Mouse (Mus musculus) small intestine, adult 2 months (tissue): ENCODE results near the gene Atp5f1. TPM values are rescaled to one million over a fixed set of nuclear protein-coding genes. Genes with fewer than 3 reads are reported as not detected.

Experiments
- H3K27ac ChIP-seq: fragments of 200-500 bp; 2 replicates; pipeline ENCODE4 v1.5.1; 2012; ENCODE audit warnings: low read depth, low read length, control low read depth, inconsistent platforms; ENCODE audit not compliant: insufficient read depth
- H3K27me3 ChIP-seq: fragments of 200-500 bp; 2 replicates; pipeline ENCODE4 v1.6.1; 2012; ENCODE audit warnings: mild to moderate bottlenecking, moderate library complexity, low read length, inconsistent platforms; ENCODE audit not compliant: control insufficient read depth, insufficient read depth
- H3K36me3 ChIP-seq: fragments of 200-500 bp; 2 replicates; pipeline ENCODE4 v1.6.1; 2012; ENCODE audit warnings: mild to moderate bottlenecking, low read length, control low read depth, inconsistent platforms; ENCODE audit not compliant: control insufficient read depth, insufficient read depth
- H3K4me1 ChIP-seq: fragments of 200-500 bp; 2 replicates; pipeline ENCODE4 v1.6.1; 2012; ENCODE audit warnings: low read length, inconsistent platforms, mixed read lengths; ENCODE audit not compliant: control insufficient read depth, insufficient read depth, insufficient read length
- H3K4me3 ChIP-seq: fragments of 200-500 bp; 2 replicates; pipeline ENCODE4 v1.5.1; 2012; ENCODE audit warnings: low read depth, mild to moderate bottlenecking, control low read depth, inconsistent platforms, low read length, moderate library complexity
- CTCF ChIP-seq: fragments of 200-500 bp; IDR thresholded peaks from 2 replicates; pipeline ENCODE4 v1.5.1; 2012; ENCODE audit warnings: low read depth, mild to moderate bottlenecking, control low read depth, inconsistent platforms, low read length, moderate library complexity, mixed read lengths; ENCODE audit not compliant: insufficient replicate concordance, insufficient read length; ENCODE audit errors: extremely low read depth
- POLR2A ChIP-seq: fragments of 200-500 bp; IDR thresholded peaks from 2 replicates; pipeline ENCODE4 v1.6.1; 2012; ENCODE audit warnings: low read depth, mild to moderate bottlenecking, control low read depth, inconsistent platforms, low read length, moderate library complexity
- WGBS: fragments of 180-500 bp; shearing (Covaris S2); methylation state at CpG from one replicate; pipeline ENCODE4 v1.1.7; 2018; 5-methylcytosine and 5-hydroxymethylcytosine counted together
- polyA plus RNA-seq: library from polyadenylated mRNA; depleted of rRNA; stranded (reverse); fragments of >200 nt; gene quantifications from 2 replicates; pipeline ENCODE4 v1.2.3, GENCODE M21; 2012

Atp5f1 gene
- polyA plus RNA-seq, 1 experiment, result 125 TPM

GRCm38 (mm10) chr3:105908976-105909375 lies 50.9 kb downstream of the Atp5f1 start:
- no peaks in the 10 kb centered on the region for H3K4me1 ChIP-seq
- 89% methylated on average over 4 of the region's 4 CpGs for WGBS
- H3K36me3 ChIP-seq, result no peaks in the 10 kb centered on the region
- H3K27ac ChIP-seq, result no peak overlapping the region
- no peak overlapping the region for H3K4me3 ChIP-seq
- no peak for TF ChIP-seq CTCF
- no peak for TF ChIP-seq POLR2A
- H3K27me3 ChIP-seq, result no peaks in the 10 kb centered on the region

GRCm38 (mm10) chr3:105907956-105908655 lies 51.8 kb downstream of the Atp5f1 start:
- no peak for TF ChIP-seq POLR2A
- TF ChIP-seq CTCF, result no peak
- Histone ChIP-seq H3K36me3 (no peaks in the 10 kb centered on the region), H3K27me3 (no peaks in the 10 kb centered on the region), H3K4me3 (no peak overlapping the region), H3K4me1 (no peaks in the 10 kb centered on the region), H3K27ac (no peak overlapping the region)
- whole genome bisulfite sequencing, result 29% methylated on average over 9 of the region's 9 CpGs

- Histone ChIP-seq H3K4me1 (no peaks in the 10 kb centered on the region), H3K27ac (no peak overlapping the region), H3K27me3 (no peaks in the 10 kb centered on the region), H3K4me3 (peak overlapping the region; percentile 37), H3K36me3 (no peaks in the 10 kb centered on the region)
- TF ChIP-seq CTCF (no peak), POLR2A (no peak)
- 90% methylated on average over 9 of the region's 9 CpGs for WGBS
These were observed 55.2 kb downstream of the Atp5f1 start for GRCm38 (mm10) chr3:105904721-105905120.

- Histone ChIP-seq H3K4me1 (no peaks in the 10 kb centered on the region), H3K27ac (no peak overlapping the region), H3K36me3 (no peaks in the 10 kb centered on the region), H3K4me3 (peak overlapping the region; percentile 37; the same call in 1 of the 2 replicates), H3K27me3 (no peaks in the 10 kb centered on the region)
- WGBS, result 38% methylated on average over 4 of the region's 4 CpGs
- TF ChIP-seq CTCF (no peak), POLR2A (no peak)
These were observed 55.7 kb downstream of the Atp5f1 start for GRCm38 (mm10) chr3:105904213-105904612.

GRCm38 (mm10) chr3:105901468-105901867 lies 58.4 kb downstream of the Atp5f1 start:
- H3K36me3 ChIP-seq, result no peaks in the 10 kb centered on the region
- H3K27me3 ChIP-seq, result no peaks in the 10 kb centered on the region
- TF ChIP-seq CTCF (no peak), POLR2A (no peak)
- WGBS, result 64% methylated on average over 4 of the region's 4 CpGs
- no peak overlapping the region for H3K4me3 ChIP-seq
- no peak overlapping the region for H3K27ac ChIP-seq
- H3K4me1 ChIP-seq, result no peaks in the 10 kb centered on the region

GRCm38 (mm10) chr3:105900716-105901115 lies 59.2 kb downstream of the Atp5f1 start:
- Histone ChIP-seq H3K27ac (peak overlapping the region; percentile 45), H3K36me3 (no peaks in the 10 kb centered on the region), H3K4me3 (no peak overlapping the region), H3K4me1 (no peaks in the 10 kb centered on the region), H3K27me3 (no peaks in the 10 kb centered on the region)
- TF ChIP-seq CTCF, result no peak
- TF ChIP-seq POLR2A, result no peak
- WGBS, result 76% methylated on average over 3 of the region's 3 CpGs

GRCm38 (mm10) chr3:105900266-105900665 lies 59.6 kb downstream of the Atp5f1 start:
- no peaks in the 10 kb centered on the region for H3K27me3 ChIP-seq
- 75% methylated on average over 6 of the region's 6 CpGs for WGBS
- H3K4me3 ChIP-seq, result no peak overlapping the region
- peak overlapping the region; percentile 45 for H3K27ac ChIP-seq
- TF ChIP-seq CTCF (no peak), POLR2A (no peak)
- H3K4me1 ChIP-seq, result peaks cover 3% of the 10 kb centered on the region; the same call in 1 of the 2 replicates
- H3K36me3 ChIP-seq, result no peaks in the 10 kb centered on the region
